Mouse (Mus musculus): ENCODE measurements around the gene Zfp219. TPM values are rescaled to one million over a fixed set of nuclear protein-coding genes. Genes with fewer than 3 reads are reported as not detected.
A peak's percentile ranks its signal among the peaks of the same experiment; 100 is the strongest.
"Not testable (repeated sequence)": the region's sequence is repeated elsewhere in the genome, so short reads cannot be mapped to it uniquely, and the experiment has no call there.

The Zfp219 gene
- total RNA-seq (2021): 10 to 100 TPM; 84.4 to 84.6 TPM
- long read RNA-seq, experiment 1, transcript Zfp219-204 (5 exons, 2,804 nt): major isoform, 15 of 53 reads
- long read RNA-seq, experiment 1, transcript Zfp219-212 (4 exons, 2,812 nt): minor isoform, 9 of 53 reads
- long read RNA-seq, experiment 1, partial matches to known transcripts: 9 of 53 reads
- long read RNA-seq, experiment 1, other reads (novel, unspliced or antisense): 17 of 53 reads
- long read RNA-seq, experiment 2, transcript Zfp219-212 (4 exons, 2,812 nt): minor isoform, 12 of 117 reads
- long read RNA-seq, experiment 2, transcript Zfp219-204 (5 exons, 2,804 nt): major isoform, 21 of 117 reads
- long read RNA-seq, experiment 2, partial matches to known transcripts: 54 of 117 reads
- long read RNA-seq, experiment 2, other reads (novel, unspliced or antisense): 25 of 117 reads

DNA sequence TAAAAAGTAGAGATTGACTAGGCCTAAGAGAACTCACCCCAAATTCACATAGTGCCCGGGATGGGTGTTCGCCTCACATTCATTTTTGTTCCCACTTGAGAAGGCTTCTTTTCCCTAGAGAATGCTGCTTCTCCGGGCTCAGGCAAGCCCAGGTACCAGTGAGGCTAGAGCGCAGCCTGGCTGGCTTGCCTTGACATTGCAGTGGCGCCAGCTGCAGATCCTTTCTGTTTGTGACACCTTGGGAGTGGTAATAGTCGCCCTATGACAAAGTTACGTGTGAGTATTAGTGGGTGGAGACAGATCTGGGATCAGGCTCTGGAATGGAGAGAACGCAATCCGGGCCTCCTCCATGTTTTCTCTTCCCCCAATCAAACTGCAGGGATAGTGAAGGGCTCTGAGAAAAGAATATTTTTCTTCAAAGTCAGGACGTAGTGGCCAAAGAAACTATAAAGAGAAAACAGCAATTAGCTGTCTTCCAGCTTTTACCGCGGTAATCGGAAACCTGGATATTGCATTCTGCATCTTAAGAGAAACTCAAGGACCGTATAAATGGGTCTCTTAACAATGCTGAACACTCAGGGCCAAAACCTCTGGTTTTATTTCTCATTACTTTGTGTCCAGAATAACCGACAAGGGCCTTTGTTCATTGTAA is at the start of gene Zfp219:
Zfp219 (minus strand) TSS at position 248 of the 652 bp plus-strand sequence.
- peak; percentile 33 to 58 for DNase-seq (ENCODE audit: low spot score in 2 of 2)

DNA sequence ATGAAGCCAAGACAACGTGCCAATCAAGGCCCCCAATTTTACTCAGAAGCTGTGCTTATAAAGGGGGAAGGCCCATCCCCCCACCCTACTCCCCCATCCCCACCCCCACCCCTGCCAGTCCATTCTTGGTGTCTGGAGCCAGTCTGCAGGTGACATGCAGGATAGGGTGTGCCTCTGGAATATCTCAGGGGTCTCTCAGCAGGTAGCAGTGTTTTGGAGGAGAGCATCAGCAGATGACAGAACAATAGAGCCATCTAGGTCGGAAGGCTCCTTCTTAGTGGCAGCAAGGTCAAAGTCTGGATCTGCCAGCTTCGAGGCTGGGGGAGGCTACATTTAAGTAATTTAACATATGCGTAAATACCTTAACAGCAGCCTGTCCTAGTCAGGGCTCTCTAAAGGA is 45.6 kb upstream of the Zfp219 start:
- DNase-seq (ENCODE audit: low spot score in 2 of 2): no peak

DNA sequence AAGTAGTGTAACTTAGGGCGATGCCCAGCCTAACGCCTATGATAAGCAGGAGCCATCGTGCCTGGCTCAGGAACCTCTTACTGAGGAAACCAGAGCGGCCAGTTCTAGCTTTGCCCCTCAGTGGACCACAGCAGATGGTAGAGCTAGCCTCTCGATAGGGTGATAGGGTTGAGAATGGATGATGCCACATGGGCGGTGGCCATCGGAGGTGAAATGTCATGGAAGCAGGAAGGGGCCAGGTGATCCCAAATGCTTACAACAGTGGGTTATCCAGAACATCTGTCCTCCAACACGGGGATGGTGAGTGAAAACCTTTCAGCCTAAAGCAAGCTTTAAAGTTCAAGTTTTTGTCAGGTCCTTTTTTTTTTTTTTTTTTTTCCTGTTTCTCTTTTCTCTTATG is 41.3 kb upstream of the Zfp219 start:
- DNase-seq (ENCODE audit: low spot score in 2 of 2): no peak

DNA sequence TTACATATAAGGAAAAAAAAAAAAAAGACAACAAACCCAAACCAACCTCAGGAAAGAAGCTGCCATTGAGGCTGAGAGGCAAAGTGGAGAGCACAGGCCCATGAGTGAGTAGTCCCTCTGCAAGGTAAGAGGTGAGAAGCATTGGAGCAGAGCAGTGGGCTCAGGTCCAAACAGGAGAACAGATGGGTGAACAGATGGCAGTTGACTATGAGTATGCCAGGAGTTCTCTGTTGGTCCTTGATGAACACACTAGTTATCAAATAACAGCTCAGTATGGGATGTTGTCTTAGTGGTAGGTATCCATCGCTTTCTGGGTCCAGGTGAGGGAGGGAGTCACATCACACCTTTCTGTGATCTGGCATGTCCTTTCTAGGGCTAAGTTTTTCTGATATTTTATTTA is 40.3 kb upstream of the Zfp219 start:
- DNase-seq (ENCODE audit: low spot score in 2 of 2): no peak

DNA sequence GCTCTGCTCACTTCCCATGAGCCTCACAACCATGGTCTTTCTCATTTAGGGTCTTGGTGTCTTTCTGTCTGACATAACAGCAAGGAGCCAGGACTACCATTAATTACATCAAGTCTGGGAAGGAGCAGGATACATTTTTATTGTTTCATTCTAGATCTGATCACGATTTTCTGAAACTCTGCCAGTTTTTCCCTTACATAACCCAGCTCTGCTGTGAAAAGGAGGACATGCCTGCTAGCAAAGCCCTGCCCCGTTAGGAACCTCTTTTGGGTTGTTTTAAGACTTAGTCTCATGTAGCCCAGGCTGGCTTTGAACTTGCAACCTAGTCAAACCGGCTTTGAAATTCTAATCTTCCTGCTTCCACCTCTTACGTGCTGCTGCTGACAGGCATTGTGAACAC is 39.4 kb upstream of the Zfp219 start:
- no peak for DNase-seq (ENCODE audit: low spot score in 2 of 2)

DNA sequence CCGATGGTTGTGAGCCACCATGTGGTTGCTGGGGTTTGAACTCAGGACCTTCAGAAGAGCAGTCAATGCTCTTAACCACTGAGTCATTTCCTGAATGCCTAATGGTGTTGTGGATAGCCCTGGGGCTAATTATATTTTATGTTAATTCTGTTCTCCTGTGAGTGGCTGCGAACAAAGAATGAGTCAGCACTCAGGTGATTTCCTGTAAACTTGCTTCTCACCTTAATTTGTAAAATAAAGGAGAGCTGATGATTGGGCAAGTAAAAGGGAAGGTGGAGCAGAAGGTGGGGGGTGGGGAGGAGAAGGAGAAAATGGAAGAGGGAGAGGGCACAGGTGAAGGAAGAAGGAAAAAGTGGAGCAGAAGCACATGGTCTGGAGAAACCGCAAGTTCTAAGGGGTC is 32.2 kb upstream of the Zfp219 start:
- not testable (repeated sequence) for DNase-seq (ENCODE audit: low spot score in 2 of 2)

DNA sequence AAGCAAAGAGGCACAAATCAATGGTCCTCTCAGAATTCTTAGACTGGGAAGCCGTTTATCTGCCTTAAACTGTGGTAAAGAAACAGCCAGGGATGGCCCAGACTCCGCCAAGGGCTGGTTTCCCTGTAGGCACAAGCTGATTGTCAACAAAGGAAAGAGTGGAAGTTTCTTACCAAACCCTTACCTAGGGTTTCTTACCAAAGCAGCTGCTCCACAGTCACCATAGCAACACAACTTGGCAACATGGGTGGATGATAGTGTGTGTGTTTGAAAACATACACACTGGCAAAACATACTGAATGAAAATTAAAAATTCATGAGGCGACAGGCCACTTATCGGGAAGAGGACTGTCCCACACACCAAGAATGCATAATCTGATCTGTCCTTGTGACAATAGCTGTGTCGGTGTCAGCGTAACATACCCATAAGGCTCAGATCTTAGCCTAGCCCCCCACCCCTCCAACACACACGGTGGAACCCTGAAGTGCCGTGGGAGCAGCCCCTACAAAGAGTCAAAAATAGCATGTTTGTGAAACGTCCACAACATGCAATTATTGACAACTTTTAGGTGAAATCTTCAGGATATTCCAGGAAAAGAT is 25.5 kb upstream of the Zfp219 start:
- no peak for DNase-seq (ENCODE audit: low spot score in 2 of 2)

DNA sequence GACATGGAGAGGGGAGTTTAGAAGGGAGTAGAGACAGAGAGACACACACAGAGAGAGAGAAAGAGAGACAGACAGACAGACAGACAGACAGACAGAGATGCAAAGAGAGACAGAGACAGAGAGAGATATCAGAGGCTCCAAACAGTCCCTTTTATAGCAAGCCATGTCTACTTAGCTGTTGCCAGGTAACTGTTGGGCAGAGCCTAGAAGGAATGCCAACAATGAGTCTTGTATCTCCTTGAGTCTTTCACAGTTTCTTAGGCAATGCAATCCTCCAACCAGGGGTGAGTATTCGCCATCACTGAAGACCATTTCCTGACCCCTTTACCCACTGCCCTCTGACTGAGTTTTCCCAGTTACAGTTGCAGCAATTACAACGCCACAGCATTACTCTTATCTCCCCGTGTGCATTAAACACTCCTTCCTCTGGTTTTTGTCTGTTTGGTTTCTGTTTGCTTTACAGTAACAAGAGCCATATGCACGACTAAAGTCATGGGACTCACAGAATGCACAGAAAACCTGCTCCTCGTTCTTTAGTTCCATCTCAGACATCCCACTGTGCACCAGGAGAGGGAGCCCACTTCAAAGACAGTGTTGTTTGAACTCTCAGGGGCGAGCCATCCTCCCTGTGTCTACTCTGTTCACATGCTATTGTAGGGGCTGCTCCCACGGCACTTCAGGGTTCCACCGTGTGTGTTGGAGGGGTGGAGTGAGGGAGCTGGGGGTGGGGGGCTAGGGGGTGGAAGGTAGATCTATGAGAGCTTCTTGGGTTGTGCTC is 24.6 kb upstream of the Zfp219 start:
- DNase-seq (ENCODE audit: low spot score in 2 of 2): no peak

DNA sequence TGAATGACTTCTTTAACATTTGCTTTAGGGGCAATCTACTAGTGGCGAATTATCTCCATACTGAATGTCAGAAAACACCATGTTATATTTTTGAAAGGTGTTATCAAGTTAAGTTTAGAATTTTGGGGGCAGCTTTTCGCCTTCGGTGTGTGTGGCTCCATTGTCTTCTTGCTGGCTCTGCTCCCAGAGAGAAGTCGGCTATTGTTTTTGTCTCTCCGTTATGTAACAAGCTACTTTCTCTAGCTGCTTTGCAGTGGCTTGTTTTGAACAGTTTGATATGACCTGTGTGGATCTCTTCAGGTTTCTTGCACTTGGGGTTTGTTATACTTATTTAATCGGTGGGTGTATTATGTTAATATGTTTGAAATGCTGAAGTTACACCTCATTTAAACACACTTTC is 22.9 kb upstream of the Zfp219 start:
- DNase-seq (ENCODE audit: low spot score in 2 of 2): no peak

DNA sequence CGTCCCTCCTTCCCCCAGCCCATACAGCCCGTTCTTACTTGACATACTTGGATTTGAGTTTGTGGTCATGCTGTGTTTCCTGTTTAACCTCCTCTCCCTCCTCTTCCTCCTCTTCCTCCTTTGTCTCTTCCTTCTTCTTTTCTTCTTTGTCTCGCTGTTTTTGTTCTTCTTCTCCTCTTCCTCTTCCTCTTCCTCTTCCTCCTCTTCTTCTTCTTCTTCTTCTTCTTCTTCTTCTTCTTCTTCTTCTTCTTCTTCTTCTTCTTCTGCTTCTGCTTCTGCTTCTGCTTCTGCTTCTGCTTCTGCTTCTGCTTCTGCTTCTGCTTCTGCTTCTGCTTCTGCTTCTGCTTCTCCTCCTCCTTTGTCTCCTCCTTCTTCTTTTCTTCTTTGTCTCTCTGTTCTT is 21.8 kb upstream of the Zfp219 start, which contains the start of gene Olfr221:
Olfr221 (minus strand) TSS at position 101 of the 400 bp plus-strand sequence.
- not testable (repeated sequence) for DNase-seq (ENCODE audit: low spot score in 2 of 2)

DNA sequence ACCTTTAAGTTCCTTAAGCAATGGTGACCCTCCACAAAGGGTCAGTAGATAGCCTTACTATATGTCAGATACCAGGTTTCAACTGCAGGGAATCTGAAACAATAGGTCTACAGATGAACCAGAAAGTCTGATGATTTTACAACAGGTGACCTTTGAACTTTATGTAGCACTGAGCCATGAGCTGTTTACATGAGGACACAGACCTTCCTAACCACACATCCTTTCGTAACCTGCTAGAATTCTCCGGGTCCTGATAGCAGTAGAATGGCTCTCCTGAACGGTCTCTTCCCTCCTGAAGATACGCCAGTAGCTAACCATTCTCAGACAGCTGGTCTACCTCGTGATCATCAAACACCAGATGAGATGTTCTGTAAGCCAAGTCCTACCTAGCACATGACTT is 18.8 kb upstream of the Zfp219 start:
- DNase-seq (ENCODE audit: low spot score in 2 of 2): no peak

DNA sequence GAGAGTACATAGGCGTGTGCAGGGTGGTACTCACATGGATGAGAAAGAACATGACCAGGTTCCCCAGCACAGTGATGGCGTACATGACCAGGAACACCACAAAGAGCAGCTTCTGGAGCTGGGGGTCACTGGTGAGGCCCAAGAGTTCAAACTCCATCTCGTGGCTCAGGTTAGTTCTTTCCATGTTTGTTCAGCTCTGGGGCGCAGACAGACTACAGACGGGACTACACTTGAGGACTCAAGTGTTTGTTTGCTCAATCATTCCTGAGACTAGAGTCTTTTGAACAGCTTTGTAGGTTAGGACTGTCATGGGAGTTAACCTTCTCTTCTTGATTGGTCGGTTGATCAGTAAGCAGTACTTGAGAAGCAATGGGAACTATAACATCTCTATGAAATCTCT is 15.4 kb upstream of the Zfp219 start:
- no peak for DNase-seq (ENCODE audit: low spot score in 2 of 2)

DNA sequence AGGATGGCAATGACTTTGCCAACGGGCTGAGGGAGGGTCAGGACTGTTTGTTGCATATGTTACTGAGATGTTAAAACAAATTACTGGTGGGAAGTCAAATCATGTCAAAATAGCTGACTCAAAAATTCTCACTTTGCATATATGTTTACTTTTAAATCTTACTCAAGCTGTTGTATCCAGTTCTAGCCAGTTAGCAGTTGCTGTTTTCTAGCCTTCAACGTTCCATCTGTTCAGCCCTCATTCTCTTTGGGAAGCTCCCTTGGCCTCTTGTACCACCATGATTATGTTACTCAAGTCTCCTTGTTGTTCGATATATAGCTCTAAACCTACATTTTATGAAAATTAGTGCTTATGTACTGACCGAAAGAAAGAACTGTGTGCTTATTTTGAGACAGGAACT is 5.8 kb upstream of the Zfp219 start:
- DNase-seq (ENCODE audit: low spot score in 2 of 2): no peak

DNA sequence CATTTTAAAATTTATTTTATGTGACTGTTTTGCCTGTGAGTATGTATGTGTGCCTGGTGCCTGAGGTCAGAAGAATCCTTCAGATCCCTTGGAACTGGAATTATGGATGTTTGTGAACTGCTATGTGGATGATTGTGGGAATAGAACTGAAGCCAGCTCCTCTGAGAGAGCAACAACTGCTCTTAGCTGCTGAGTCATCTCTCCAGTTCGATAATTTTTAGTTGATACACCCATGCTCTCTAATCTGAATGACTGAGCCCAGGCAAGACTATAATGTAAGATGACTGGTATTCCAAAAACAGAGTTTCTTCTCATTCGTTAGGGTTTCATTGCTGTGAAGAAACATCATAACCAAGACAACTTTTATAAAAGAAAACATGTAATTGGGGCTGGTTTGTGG is 3.6 kb upstream of the Zfp219 start:
- DNase-seq (ENCODE audit: low spot score in 2 of 2): no peak

DNA sequence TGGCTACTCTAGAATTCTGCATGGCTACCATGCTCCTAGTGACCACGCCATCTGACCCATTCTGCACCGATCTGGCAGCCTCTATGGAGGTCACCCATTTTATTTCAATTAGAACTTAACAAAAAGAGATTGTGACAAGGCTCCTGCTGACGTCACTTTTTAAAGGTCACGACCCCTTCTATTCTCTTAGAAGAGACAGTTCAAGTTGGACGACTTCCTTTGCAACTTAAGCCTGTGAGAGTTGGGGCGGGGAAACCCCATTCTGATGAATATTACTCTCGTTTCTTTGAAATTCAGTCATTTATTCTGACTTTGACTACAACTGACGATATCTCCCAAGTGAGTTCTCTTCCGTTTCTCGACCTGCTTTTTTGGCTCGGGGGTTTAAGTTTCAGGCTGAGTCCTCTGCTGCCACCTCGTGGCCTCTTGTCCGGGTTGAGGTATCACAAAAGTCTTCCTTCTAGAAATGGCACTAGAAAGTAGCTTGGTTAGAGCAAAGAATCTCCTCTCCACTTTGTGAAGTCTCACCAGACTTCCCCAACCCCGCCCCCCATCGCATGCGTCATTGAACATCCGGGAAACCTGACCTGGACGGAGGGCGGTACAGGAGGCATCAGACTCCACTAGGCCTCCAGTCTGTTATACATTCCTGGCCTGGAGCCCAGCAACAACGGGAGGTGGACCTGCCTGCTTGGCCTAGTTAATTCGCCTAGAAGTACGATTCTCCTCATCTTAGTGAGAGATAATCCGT is 2.4 kb upstream of the Zfp219 start:
- peak; percentile 67 to 81 for DNase-seq (ENCODE audit: low spot score in 2 of 2)

DNA sequence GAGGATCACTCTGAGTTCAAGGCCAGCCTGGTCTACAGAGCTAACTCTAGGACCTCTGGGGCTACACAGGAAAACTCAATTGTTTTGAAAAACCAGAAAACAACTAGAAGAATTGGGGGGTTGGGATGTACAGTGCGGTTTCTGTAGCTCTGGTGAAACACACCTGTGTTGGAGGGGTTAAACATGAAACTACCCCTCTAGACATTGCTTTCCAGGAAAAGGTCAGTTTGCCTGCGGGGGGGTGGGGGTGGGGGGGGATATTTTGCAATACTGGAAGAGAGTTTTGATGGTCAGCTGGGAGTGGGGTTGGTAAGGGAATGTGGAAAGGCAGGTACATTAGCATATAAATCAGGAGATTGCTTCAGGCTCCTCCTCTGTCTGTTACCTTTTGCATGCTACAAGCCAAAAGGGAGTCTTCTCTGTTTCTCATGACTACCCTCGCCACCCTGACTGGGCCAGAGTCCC is 1.7 kb upstream of the Zfp219 start:
- DNase-seq (ENCODE audit: low spot score in 2 of 2): no peak

DNA sequence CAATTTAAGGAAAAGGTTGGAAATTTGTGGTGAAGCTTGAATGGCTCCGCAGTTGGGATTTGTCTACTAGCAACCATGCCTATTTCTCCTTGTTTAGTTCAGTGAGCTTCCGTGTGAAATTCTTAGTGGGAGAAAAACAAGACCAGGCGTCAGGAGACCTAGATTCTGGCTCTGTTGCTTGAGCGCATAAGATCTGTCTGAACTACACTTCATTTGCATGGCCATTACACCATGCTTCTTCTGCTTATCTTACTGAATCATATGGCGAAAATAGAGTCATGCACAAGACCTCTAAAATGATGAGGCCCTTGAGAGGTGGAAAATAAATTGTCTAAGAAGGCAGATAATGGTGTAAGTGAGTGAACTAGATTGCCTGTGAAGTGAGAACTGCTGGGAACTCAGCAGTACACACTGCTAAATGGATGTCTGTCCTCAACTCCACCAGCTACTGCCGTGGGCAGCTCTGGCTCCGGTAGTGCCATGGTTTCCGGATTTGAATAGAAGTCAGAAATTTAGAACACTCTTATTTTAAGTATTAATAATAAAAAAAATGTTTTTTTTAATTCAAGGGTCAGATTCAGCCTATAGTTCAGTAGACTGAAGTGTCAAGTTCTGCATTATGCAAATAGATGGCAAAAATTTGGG is 1.2 kb upstream of the Zfp219 start:
- DNase-seq (ENCODE audit: low spot score in 2 of 2): no peak

DNA sequence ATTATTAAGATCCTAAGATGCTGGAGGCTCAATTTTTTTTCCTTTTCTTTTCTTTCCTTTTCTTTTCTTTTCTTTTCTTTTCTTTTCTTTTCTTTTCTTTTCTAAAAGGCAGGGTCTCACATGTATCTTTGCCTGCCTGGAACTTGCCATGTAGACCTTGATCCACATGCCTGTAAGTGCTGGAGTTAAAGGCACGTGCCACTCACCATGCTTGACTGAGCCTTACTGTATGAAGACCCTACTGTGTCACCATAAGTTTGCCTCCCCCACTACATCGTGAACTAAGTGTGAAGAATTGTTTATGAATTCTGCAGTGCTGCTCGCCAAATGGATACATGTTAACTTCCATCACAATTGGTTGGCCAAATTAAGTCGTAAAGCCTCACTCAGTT is 601 bp upstream of the Zfp219 start:
- no peak for DNase-seq (ENCODE audit: low spot score in 2 of 2)

DNA sequence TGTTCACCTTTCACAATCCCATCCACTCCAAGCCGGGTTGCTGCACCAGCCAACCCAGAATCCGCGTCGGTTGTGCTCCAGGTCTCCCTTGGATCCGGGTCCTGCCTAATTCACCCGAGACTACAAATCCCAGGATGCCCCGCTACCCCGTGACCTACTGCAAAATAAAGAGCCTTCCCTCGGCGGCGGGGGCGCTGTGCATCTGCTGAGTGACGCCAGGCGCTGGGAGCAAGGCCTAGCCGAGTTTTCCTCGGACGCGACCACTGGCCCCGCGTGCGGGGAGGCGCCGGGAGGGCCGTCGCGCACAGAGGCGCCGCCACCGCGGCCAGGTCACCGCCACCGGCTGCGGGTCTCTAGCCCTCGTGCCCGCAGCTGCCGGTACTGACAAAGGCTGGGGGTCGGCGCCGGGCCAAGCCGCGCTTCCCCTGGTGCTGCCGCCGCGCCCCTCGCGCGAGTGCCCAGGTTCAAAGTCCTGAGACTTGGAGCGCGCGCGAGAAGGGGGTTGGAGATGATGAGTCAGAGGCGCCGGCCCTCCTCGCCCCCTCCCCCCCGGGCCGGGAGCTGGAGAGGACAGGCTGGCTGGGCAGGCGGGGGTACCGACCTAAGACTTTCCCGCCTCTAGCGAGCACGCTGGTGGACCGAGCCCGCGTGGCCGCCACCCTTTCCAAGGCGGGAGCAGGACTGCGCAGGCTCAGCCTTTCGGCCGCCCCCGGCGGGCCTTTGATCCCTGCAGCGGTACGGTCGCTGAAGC is 768 bp downstream of the Zfp219 start:
- DNase-seq (ENCODE audit: low spot score in 2 of 2): peak; percentile 90 to 98
